Mouse (Mus musculus): ENCODE measurements around the gene Sycn. TPM values are rescaled to one million over a fixed set of nuclear protein-coding genes. Genes with fewer than 3 reads are reported as not detected.

Sycn gene
- not detected for polyA plus RNA-seq (2014; fragmentation: Illumina TruSeq; extraction: RNeasy Lipid Tissue Mini Kit (QIAGEN cat#74804); ENCODE audit: insufficient read depth, low read depth, low replicate concordance)

GRCm38 (mm10) chr7:28540526-28540925, at the start of gene Sycn:
Gene Sycn, plus strand, starts transcription at chr7:28540885.

GRCm38 (mm10) chr7:28510405-28510974, 30.2 kb upstream of the Sycn start, which contains the start of gene Ifnl2:
Gene Ifnl2, minus strand, starts transcription at chr7:28510455.

GRCm38 (mm10) chr7:28522536-28522935, 18.1 kb upstream of the Sycn start, which contains the start of gene Ifnl3:
Gene Ifnl3, plus strand, starts transcription at chr7:28522836.

GRCm38 (mm10) chr7:28547154-28547553, 6.5 kb downstream of the Sycn start, which contains the start of gene Nccrp1:
Gene Nccrp1, minus strand, starts transcription at chr7:28547254.

Other genes with a start within 250 kb of the Sycn start
- gene Selenov, start 249.7 kb upstream of the Sycn start, polyA plus RNA-seq (2014; fragmentation: Illumina TruSeq; extraction: RNeasy Lipid Tissue Mini Kit (QIAGEN cat#74804); ENCODE audit: insufficient read depth, low read depth, low replicate concordance) = not detected
- gene Dll3, start 238.6 kb upstream of the Sycn start, polyA plus RNA-seq (2014; fragmentation: Illumina TruSeq; extraction: RNeasy Lipid Tissue Mini Kit (QIAGEN cat#74804); ENCODE audit: insufficient read depth, low read depth, low replicate concordance) = not detected
- gene Timm50, start 228.8 kb upstream of the Sycn start, polyA plus RNA-seq (2014; fragmentation: Illumina TruSeq; extraction: RNeasy Lipid Tissue Mini Kit (QIAGEN cat#74804); ENCODE audit: insufficient read depth, low read depth, low replicate concordance) = 32.3 TPM
- 34.2 TPM for gene Supt5, start 202.1 kb upstream of the Sycn start, polyA plus RNA-seq (2014; fragmentation: Illumina TruSeq; extraction: RNeasy Lipid Tissue Mini Kit (QIAGEN cat#74804); ENCODE audit: insufficient read depth, low read depth, low replicate concordance)
- 1,955 TPM for gene Rps16, start 190.2 kb upstream of the Sycn start, polyA plus RNA-seq (2014; fragmentation: Illumina TruSeq; extraction: RNeasy Lipid Tissue Mini Kit (QIAGEN cat#74804); ENCODE audit: insufficient read depth, low read depth, low replicate concordance)
- 9.7 TPM for gene Plekhg2, start 168.3 kb upstream of the Sycn start, polyA plus RNA-seq (2014; fragmentation: Illumina TruSeq; extraction: RNeasy Lipid Tissue Mini Kit (QIAGEN cat#74804); ENCODE audit: insufficient read depth, low read depth, low replicate concordance)
- 49.5 TPM for gene Zfp36, start 160.6 kb upstream of the Sycn start, polyA plus RNA-seq (2014; fragmentation: Illumina TruSeq; extraction: RNeasy Lipid Tissue Mini Kit (QIAGEN cat#74804); ENCODE audit: insufficient read depth, low read depth, low replicate concordance)
- gene Med29, start 148.2 kb upstream of the Sycn start, polyA plus RNA-seq (2014; fragmentation: Illumina TruSeq; extraction: RNeasy Lipid Tissue Mini Kit (QIAGEN cat#74804); ENCODE audit: insufficient read depth, low read depth, low replicate concordance) = 23.3 TPM
- 56.4 TPM for gene Paf1, start 147.9 kb upstream of the Sycn start, polyA plus RNA-seq (2014; fragmentation: Illumina TruSeq; extraction: RNeasy Lipid Tissue Mini Kit (QIAGEN cat#74804); ENCODE audit: insufficient read depth, low read depth, low replicate concordance)
- gene Gmfg, start 103.4 kb upstream of the Sycn start, polyA plus RNA-seq (2014; fragmentation: Illumina TruSeq; extraction: RNeasy Lipid Tissue Mini Kit (QIAGEN cat#74804); ENCODE audit: insufficient read depth, low read depth, low replicate concordance) = 140 TPM
- gene Lrfn1, start 88.9 kb upstream of the Sycn start, polyA plus RNA-seq (2014; fragmentation: Illumina TruSeq; extraction: RNeasy Lipid Tissue Mini Kit (QIAGEN cat#74804); ENCODE audit: insufficient read depth, low read depth, low replicate concordance) = 0.81 TPM
- not detected for gene Ifnl2, start 30.4 kb upstream of the Sycn start, polyA plus RNA-seq (2014; fragmentation: Illumina TruSeq; extraction: RNeasy Lipid Tissue Mini Kit (QIAGEN cat#74804); ENCODE audit: insufficient read depth, low read depth, low replicate concordance)
- not detected for gene Ifnl3, start 18.0 kb upstream of the Sycn start, polyA plus RNA-seq (2014; fragmentation: Illumina TruSeq; extraction: RNeasy Lipid Tissue Mini Kit (QIAGEN cat#74804); ENCODE audit: insufficient read depth, low read depth, low replicate concordance)
- 0.65 TPM for gene Nccrp1, start 6.4 kb downstream of the Sycn start, polyA plus RNA-seq (2014; fragmentation: Illumina TruSeq; extraction: RNeasy Lipid Tissue Mini Kit (QIAGEN cat#74804); ENCODE audit: insufficient read depth, low read depth, low replicate concordance)
- 12.4 TPM for gene Samd4b, start 57.3 kb downstream of the Sycn start, polyA plus RNA-seq (2014; fragmentation: Illumina TruSeq; extraction: RNeasy Lipid Tissue Mini Kit (QIAGEN cat#74804); ENCODE audit: insufficient read depth, low read depth, low replicate concordance)
- gene Pak4, start 57.3 kb downstream of the Sycn start, polyA plus RNA-seq (2014; fragmentation: Illumina TruSeq; extraction: RNeasy Lipid Tissue Mini Kit (QIAGEN cat#74804); ENCODE audit: insufficient read depth, low read depth, low replicate concordance) = 22.3 TPM
- not detected for gene Acp7, start 90.4 kb downstream of the Sycn start, polyA plus RNA-seq (2014; fragmentation: Illumina TruSeq; extraction: RNeasy Lipid Tissue Mini Kit (QIAGEN cat#74804); ENCODE audit: insufficient read depth, low read depth, low replicate concordance)
- 0.96 TPM for gene Fbxo27, start 152.0 kb downstream of the Sycn start, polyA plus RNA-seq (2014; fragmentation: Illumina TruSeq; extraction: RNeasy Lipid Tissue Mini Kit (QIAGEN cat#74804); ENCODE audit: insufficient read depth, low read depth, low replicate concordance)
- gene Fbxo17, start 175.9 kb downstream of the Sycn start, polyA plus RNA-seq (2014; fragmentation: Illumina TruSeq; extraction: RNeasy Lipid Tissue Mini Kit (QIAGEN cat#74804); ENCODE audit: insufficient read depth, low read depth, low replicate concordance) = 2.8 TPM
- gene Mrps12, start 200.9 kb downstream of the Sycn start, polyA plus RNA-seq (2014; fragmentation: Illumina TruSeq; extraction: RNeasy Lipid Tissue Mini Kit (QIAGEN cat#74804); ENCODE audit: insufficient read depth, low read depth, low replicate concordance) = 66.0 TPM
- 3.8 TPM for gene Sars2, start 201.1 kb downstream of the Sycn start, polyA plus RNA-seq (2014; fragmentation: Illumina TruSeq; extraction: RNeasy Lipid Tissue Mini Kit (QIAGEN cat#74804); ENCODE audit: insufficient read depth, low read depth, low replicate concordance)
- gene Ccer2, start 215.3 kb downstream of the Sycn start, polyA plus RNA-seq (2014; fragmentation: Illumina TruSeq; extraction: RNeasy Lipid Tissue Mini Kit (QIAGEN cat#74804); ENCODE audit: insufficient read depth, low read depth, low replicate concordance) = not detected
- gene Sirt2, start 225.8 kb downstream of the Sycn start, polyA plus RNA-seq (2014; fragmentation: Illumina TruSeq; extraction: RNeasy Lipid Tissue Mini Kit (QIAGEN cat#74804); ENCODE audit: insufficient read depth, low read depth, low replicate concordance) = 47.9 TPM
- gene Nfkbib, start 226.6 kb downstream of the Sycn start, polyA plus RNA-seq (2014; fragmentation: Illumina TruSeq; extraction: RNeasy Lipid Tissue Mini Kit (QIAGEN cat#74804); ENCODE audit: insufficient read depth, low read depth, low replicate concordance) = 29.6 TPM
- 16.0 TPM for gene Rinl, start 248.1 kb downstream of the Sycn start, polyA plus RNA-seq (2014; fragmentation: Illumina TruSeq; extraction: RNeasy Lipid Tissue Mini Kit (QIAGEN cat#74804); ENCODE audit: insufficient read depth, low read depth, low replicate concordance)

Data from lung, adult 10 weeks (tissue).